Mouse (Mus musculus) urinary bladder, adult 18-20 months (tissue): ENCODE results near the gene Adra1d.

Source experiments
- DNase-seq, 2 experiments: peaks; one replicate each; pipeline ENCODE4 v3.0.0; 2022; ENCODE audit warnings: low spot score in 2 of 2, mixed read lengths in 2 of 2

The Adra1d gene

GRCm38 (mm10) chr2:131561891-131562585 is at the start of gene Adra1d:
Gene Adra1d (minus strand): TSS chr2:131562283.
- DNase-seq, result peak in 1 of 2 experiments; percentile 23

- DNase-seq, result no peak
Measured at GRCm38 (mm10) chr2:131601881-131602280, 39.8 kb upstream of the Adra1d start.

GRCm38 (mm10) chr2:131594871-131595270 is 32.8 kb upstream of the Adra1d start:
- DNase-seq, result no peak

GRCm38 (mm10) chr2:131587521-131587920 is 25.4 kb upstream of the Adra1d start:
- DNase-seq, result no peak

- DNase-seq, result no peak
Measured at GRCm38 (mm10) chr2:131581506-131581905, 19.4 kb upstream of the Adra1d start.

DNA sequence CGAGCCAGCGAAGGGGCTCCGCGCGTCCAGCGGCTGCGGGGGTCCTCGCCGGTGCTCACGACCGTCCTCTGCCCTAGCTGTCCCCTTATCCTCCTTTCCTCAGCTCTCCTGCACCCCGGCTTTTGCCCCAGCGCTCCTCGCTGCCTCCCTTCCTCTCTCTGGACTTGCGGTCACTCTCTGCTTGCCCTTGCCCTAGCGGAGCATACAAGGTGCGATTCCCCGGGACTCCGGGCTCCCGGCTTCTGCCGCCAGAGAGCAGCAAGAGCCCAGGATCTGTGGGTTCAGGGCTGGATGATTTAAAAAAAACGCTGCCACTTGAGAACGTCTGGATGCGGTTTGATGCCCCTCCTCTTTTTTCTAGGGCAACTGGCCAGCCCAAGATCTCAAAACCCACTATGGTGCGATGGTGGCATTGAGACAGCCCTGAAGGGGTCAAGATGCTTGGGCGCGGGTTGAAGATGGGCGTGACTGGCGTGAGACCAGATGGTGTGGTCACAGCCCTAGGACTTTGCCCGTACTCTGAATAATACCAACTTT is 571 bp upstream of the Adra1d start:
- DNase-seq, result peak; percentile 19 to 22

- DNase-seq, result no peak
Measured at GRCm38 (mm10) chr2:131561344-131561870, 676 bp downstream of the Adra1d start.

- no peak for DNase-seq
Measured at GRCm38 (mm10) chr2:131560205-131560919, 1.7 kb downstream of the Adra1d start.

GRCm38 (mm10) chr2:131557896-131558295 is 4.2 kb downstream of the Adra1d start:
- DNase-seq, result no peak

DNA sequence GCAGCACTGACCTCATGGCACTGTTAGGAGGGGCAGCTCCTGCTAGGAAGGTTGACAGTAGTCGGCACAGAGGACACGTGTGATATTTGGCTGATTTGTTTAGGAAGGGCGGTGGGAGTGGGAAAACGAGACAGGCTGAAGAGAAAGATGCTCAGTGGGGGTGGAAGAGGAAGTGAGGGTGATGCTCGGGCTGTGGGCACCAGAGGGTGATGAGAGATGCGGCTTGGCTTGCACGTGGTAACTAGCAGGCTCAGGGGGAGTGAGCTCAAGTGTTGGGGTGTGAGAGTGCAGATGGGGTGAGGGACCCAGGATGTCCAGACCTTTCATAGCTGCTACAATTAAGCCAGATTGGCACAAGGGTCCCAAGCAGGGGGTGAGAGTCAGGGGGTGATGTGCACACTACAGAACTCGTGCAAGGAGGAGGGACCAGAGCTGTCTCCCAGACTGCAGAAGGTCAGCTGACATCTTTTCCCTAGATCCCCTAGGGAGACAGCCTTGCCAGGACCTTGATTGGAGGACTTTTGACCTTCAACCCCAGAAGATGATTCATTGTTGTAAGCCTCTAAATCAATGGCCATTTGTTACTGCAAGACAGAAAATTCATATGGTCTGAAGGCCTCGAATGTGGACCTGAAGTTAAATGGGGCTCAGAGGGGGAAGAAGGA is 9.2 kb downstream of the Adra1d start:
- no peak for DNase-seq

- no peak for DNase-seq
Measured at GRCm38 (mm10) chr2:131551701-131552620, 10.1 kb downstream of the Adra1d start.

GRCm38 (mm10) chr2:131550906-131551305 is 11.2 kb downstream of the Adra1d start:
- no peak for DNase-seq

DNA sequence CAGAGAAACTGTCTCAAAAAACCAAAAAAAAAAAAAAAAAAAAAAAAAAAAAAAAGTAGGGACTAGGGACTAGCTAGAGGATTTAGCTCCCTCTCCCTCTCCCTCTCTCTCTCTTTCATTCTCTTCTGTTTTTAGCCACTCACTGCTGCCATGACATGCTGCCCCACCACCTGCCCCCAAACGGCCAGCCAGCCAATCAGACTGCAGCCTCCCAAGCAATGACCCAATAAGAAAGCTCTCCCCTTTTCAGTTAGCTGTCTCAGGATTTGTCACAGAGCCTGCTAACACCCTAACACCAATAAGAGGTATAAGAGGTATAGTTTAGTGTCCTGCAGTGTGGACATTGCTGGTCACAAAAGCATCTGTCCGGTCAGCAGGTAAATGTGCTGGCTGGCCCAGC is 11.6 kb downstream of the Adra1d start:
- no peak for DNase-seq

GRCm38 (mm10) chr2:131549090-131549489 is 13.0 kb downstream of the Adra1d start:
- DNase-seq, result no peak

DNA sequence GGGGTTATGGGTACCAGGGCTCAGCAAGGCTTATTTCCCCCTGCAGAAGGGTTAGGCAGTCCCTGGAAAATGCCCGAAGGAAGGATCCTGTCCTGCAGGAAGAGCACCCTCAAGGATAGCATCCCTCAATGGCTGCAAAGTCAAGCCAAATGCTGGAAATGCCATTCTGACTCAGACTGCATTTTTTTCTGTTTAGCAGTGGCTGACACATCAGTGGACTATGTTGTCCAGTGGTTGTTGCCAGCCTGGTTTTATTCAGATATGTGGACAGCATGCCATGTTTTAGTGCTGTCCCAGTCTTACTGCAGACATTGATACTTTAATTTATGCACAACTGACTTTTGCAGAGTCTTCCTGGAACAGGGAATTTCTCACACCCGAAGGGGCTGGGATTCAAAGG is 13.8 kb downstream of the Adra1d start:
- DNase-seq, result no peak

GRCm38 (mm10) chr2:131546745-131547408 is 15.2 kb downstream of the Adra1d start:
- DNase-seq, result no peak

DNA sequence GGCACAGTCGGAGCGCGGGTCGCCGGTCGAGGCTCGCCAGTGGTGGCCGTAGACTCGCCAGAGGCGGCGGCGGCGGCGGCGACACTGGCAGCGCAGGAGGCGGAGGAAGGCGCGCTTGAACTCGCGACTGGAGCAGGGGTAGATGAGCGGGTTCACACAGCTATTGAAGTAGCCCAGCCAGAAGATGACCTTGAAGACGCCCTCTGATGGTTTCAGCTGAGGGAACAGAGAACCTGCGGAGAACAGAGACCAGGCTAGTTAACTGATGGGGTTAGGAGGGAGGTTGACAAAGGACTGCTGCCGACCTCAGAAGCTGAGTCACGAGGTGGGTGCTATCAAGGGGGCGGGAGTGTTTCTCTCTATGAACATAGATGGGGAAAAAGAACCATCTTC is 15.8 kb downstream of the Adra1d start:
- no peak for DNase-seq

GRCm38 (mm10) chr2:131545386-131546307 is 16.4 kb downstream of the Adra1d start:
- peak in 1 of 2 experiments; percentile 53 for DNase-seq

DNA sequence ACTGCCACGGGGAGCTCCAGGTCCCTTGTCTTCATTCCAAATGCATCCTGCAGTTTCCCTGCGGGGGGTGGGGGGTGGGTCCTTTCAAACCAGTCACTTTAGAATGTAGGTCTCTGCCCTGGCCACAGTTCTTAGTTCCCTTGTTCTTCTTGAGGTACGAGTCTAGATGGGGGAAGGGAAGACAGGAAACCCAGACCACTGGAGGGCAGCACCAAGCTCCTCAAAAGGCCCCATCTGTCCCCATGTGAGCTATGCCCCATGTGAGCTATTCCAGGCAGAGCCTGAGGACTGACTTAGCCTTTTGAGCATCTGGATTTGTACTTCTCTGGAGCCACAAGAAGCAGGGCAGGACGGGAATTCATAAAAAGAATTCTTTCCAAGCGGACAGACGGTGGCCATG is 19.6 kb downstream of the Adra1d start:
- DNase-seq, result no peak
